Mouse (Mus musculus) hindbrain, embryonic 14.5 days (tissue): ENCODE data around the gene Gm17349. TPM values are rescaled to one million over a fixed set of nuclear protein-coding genes. Genes with fewer than 3 reads are reported as not detected.

Experiments
- ATAC-seq: fragments of 200-750 bp; cut with Nextera tagmentation; 2 replicates; pipeline ENCODE4 v1.8.0; 2017; ENCODE audit warnings: moderate number of reproducible peaks, mild to moderate bottlenecking, moderate TSS enrichment, moderate library complexity; ENCODE audit not compliant: low FRiP score
- DNase-seq: peaks from one replicate; pipeline ENCODE4 v3.0.0-alpha.2; 2015; ENCODE audit warnings: low spot score
- H3K27ac ChIP-seq: fragments of 300-500 bp; sonication (generic); 2 replicates; pipeline ENCODE4 v1.5.1; 2014; ENCODE audit warnings: mild to moderate bottlenecking, moderate library complexity
- H3K27me3 ChIP-seq: fragments of 300-500 bp; sonication (generic); 2 replicates; pipeline ENCODE4 v1.6.1; 2014; ENCODE audit warnings: mild to moderate bottlenecking, low read length, mixed read lengths; ENCODE audit not compliant: control insufficient read depth, insufficient read depth
- H3K36me3 ChIP-seq: fragments of 300-500 bp; sonication (generic); replicated peaks from 2 replicates; pipeline ENCODE4 v1.6.1; 2014; ENCODE audit not compliant: control insufficient read depth, insufficient read depth
- H3K4me1 ChIP-seq: fragments of 300-500 bp; sonication (generic); replicated peaks from 2 replicates; pipeline ENCODE4 v1.6.1; 2014; ENCODE audit warnings: antibody characterized with exemption, low read length, mixed read lengths; ENCODE audit not compliant: control insufficient read depth, insufficient read depth
- H3K4me2 ChIP-seq: fragments of 300-500 bp; sonication (generic); replicated peaks from 2 replicates; pipeline ENCODE4 v1.6.1; 2014; ENCODE audit warnings: mild to moderate bottlenecking, moderate library complexity
- H3K4me3 ChIP-seq: fragments of 300-500 bp; sonication (generic); replicated peaks from 2 replicates; pipeline ENCODE4 v1.5.1; 2014; ENCODE audit warnings: mild to moderate bottlenecking, low read length
- H3K9ac ChIP-seq: fragments of 300-500 bp; sonication (generic); 2 replicates; pipeline ENCODE4 v1.6.1; 2014
- H3K9me3 ChIP-seq: fragments of 300-500 bp; sonication (generic); 2 replicates; pipeline ENCODE4 v1.6.1; 2016; ENCODE audit warnings: low read length; ENCODE audit not compliant: control insufficient read depth
- WGBS: fragments of 180-500 bp; shearing (Covaris S2); extraction: QIAGEN DNeasy Blood & Tissue Kit; methylation state at CpG from one replicate; pipeline ENCODE4 v1.1.7; 2014; 5-methylcytosine and 5-hydroxymethylcytosine counted together
- polyA plus RNA-seq: library from polyadenylated mRNA; unstranded; fragments of >200 nt; fragmentation: Nextera tagmentation; extraction: Ambion mirVana; gene quantifications from 2 replicates; pipeline ENCODE4 v1.2.1, GENCODE M21; 2014

Gm17349 gene
- polyA plus RNA-seq, 1 experiment from 2014 or later = not detected

- peaks cover 25% of the 10 kb centered on the region for H3K36me3 ChIP-seq
- no peaks in the 10 kb centered on the region for H3K9me3 ChIP-seq
- peak overlapping the region; percentile 99 for H3K9ac ChIP-seq
- no peak for DNase-seq
- peak overlapping the region; percentile 92 for H3K27ac ChIP-seq
- H3K4me1 ChIP-seq = peaks cover 51% of the 10 kb centered on the region
- H3K27me3 ChIP-seq = no peaks in the 10 kb centered on the region
- peak overlapping the region; percentile 90 for H3K4me3 ChIP-seq
- ATAC-seq = peak; percentile 53
- 14% methylated on average over 9 of the region's 17 CpGs for WGBS
- peak overlapping the region; percentile 69 for H3K4me2 ChIP-seq
Observed at GRCm38 (mm10) chr15:99670964-99671670, 34.2 kb downstream of the Gm17349 start.

GRCm38 (mm10) chr15:99670154-99670821, 35.0 kb downstream of the Gm17349 start, which contains the start of gene Asic1:
TSS of gene Asic1 (plus strand) at chr15:99670368.
- no peaks in the 10 kb centered on the region for H3K27me3 ChIP-seq
- ATAC-seq = peak; percentile 66
- WGBS = under 1% methylated on average over 60 of the region's 74 CpGs
- peaks cover 19% of the 10 kb centered on the region; the same call in 1 of the 2 replicates for H3K36me3 ChIP-seq
- peak within 1 kb of the TSS; percentile 69 for H3K4me2 ChIP-seq
- peak within 1 kb of the TSS; percentile 99 for H3K9ac ChIP-seq
- no peaks in the 10 kb centered on the region for H3K9me3 ChIP-seq
- DNase-seq = peak; percentile 67
- peak within 1 kb of the TSS; percentile 90 for H3K4me3 ChIP-seq
- peak within 1 kb of the TSS; percentile 92 for H3K27ac ChIP-seq
- H3K4me1 ChIP-seq = peaks cover 49% of the 10 kb centered on the region

GRCm38 (mm10) chr15:99669392-99669791, 35.9 kb downstream of the Gm17349 start:
- DNase-seq (no peak), ATAC-seq (no peak)
- Histone ChIP-seq H3K4me2 (peak overlapping the region; percentile 69), H3K27ac (peak overlapping the region; percentile 92), H3K9ac (peak overlapping the region; percentile 99), H3K4me1 (peaks cover 58% of the 10 kb centered on the region), H3K36me3 (peaks cover 17% of the 10 kb centered on the region; the same call in 1 of the 2 replicates), H3K9me3 (no peaks in the 10 kb centered on the region), H3K27me3 (no peaks in the 10 kb centered on the region), H3K4me3 (peak overlapping the region; percentile 90)
- 0% methylated on average over 1 of the region's 1 CpGs for WGBS

GRCm38 (mm10) chr15:99668881-99669280, 36.4 kb downstream of the Gm17349 start:
- 0 out of 2 replicates have a peak overlapping the region, but pooled peaks have one; percentile 16 for H3K9ac ChIP-seq
- 0 out of 2 replicates have a peak, but pooled peaks cover 12% of the 10 kb centered on the region for H3K36me3 ChIP-seq
- peak overlapping the region; percentile 69 for H3K4me2 ChIP-seq
- peak overlapping the region; percentile 92 for H3K27ac ChIP-seq
- H3K27me3 ChIP-seq = no peaks in the 10 kb centered on the region
- ATAC-seq = no peak
- peaks cover 61% of the 10 kb centered on the region for H3K4me1 ChIP-seq
- H3K9me3 ChIP-seq = no peaks in the 10 kb centered on the region
- WGBS = under 1% methylated on average over 12 of the region's 12 CpGs
- peak; percentile 83 for DNase-seq
- H3K4me3 ChIP-seq = no peak overlapping the region

- Histone ChIP-seq H3K4me1 (peaks cover 52% of the 10 kb centered on the region), H3K27ac (no peak overlapping the region), H3K4me3 (no peak overlapping the region), H3K4me2 (no peak overlapping the region), H3K36me3 (0 out of 2 replicates have a peak, but pooled peaks cover 1% of the 10 kb centered on the region), H3K9ac (no peak overlapping the region), H3K9me3 (no peaks in the 10 kb centered on the region), H3K27me3 (no peaks in the 10 kb centered on the region)
- ATAC-seq (no peak), DNase-seq (no peak)
- WGBS = 98% methylated on average over 2 of the region's 2 CpGs
Observed at GRCm38 (mm10) chr15:99667544-99667943, 37.7 kb downstream of the Gm17349 start.

- peak overlapping the region; percentile 75 for H3K9ac ChIP-seq
- no peaks in the 10 kb centered on the region for H3K27me3 ChIP-seq
- H3K4me3 ChIP-seq = peak overlapping the region; percentile 39
- WGBS = 1% methylated on average over 39 of the region's 52 CpGs
- no peaks in the 10 kb centered on the region for H3K9me3 ChIP-seq
- peak overlapping the region; percentile 87 for H3K27ac ChIP-seq
- ATAC-seq = peak; percentile 67
- DNase-seq = peak; percentile 75
- H3K36me3 ChIP-seq = no peaks in the 10 kb centered on the region
- peaks cover 38% of the 10 kb centered on the region for H3K4me1 ChIP-seq
- H3K4me2 ChIP-seq = peak overlapping the region; percentile 90
Observed at GRCm38 (mm10) chr15:99664600-99665451, 40.5 kb downstream of the Gm17349 start.

- Histone ChIP-seq H3K4me1 (peaks cover 35% of the 10 kb centered on the region), H3K27ac (peak overlapping the region; percentile 87), H3K4me3 (peak overlapping the region; percentile 39), H3K27me3 (no peaks in the 10 kb centered on the region), H3K9me3 (no peaks in the 10 kb centered on the region), H3K4me2 (peak overlapping the region; percentile 90), H3K36me3 (no peaks in the 10 kb centered on the region), H3K9ac (peak overlapping the region; percentile 75)
- peak; percentile 24; the same call in 1 of the 2 replicates for ATAC-seq
- WGBS = 5% methylated on average over 17 of the region's 17 CpGs
- DNase-seq = peak; percentile 58
Observed at GRCm38 (mm10) chr15:99663964-99664599, 41.2 kb downstream of the Gm17349 start.

- Histone ChIP-seq H3K9me3 (no peaks in the 10 kb centered on the region), H3K27me3 (no peaks in the 10 kb centered on the region), H3K9ac (no peak overlapping the region), H3K27ac (0 out of 2 replicates have a peak overlapping the region, but pooled peaks have one; percentile 33), H3K4me2 (no peak overlapping the region), H3K4me3 (no peak overlapping the region), H3K36me3 (no peaks in the 10 kb centered on the region), H3K4me1 (peaks cover 28% of the 10 kb centered on the region)
- 64% methylated on average over 7 of the region's 7 CpGs for WGBS
- ATAC-seq = no peak
- no peak for DNase-seq
Observed at GRCm38 (mm10) chr15:99662371-99662770, 42.9 kb downstream of the Gm17349 start.
